Mouse (Mus musculus) heart, postnatal 0 days (tissue): ENCODE measurements around the gene Tas2r138.

ENCODE experiments used
- CTCF ChIP-seq: IDR thresholded peaks from 2 replicates; pipeline ENCODE4 v1.5.1; 2016; ENCODE audit warnings: antibody characterized with exemption, control low read depth, low read depth
- EP300 ChIP-seq: IDR thresholded peaks from 2 replicates; pipeline ENCODE4 v1.6.1; 2016; ENCODE audit warnings: antibody characterized with exemption, low read depth

GRCm38 (mm10) chr6:40634640-40635071 is 21.5 kb upstream of the Tas2r138 start:
- no peak for TF ChIP-seq CTCF
- no peak for TF ChIP-seq EP300
